Mouse (Mus musculus) CH12.LX (cell line): ENCODE results near the gene Yars. TPM values are rescaled to one million over a fixed set of nuclear protein-coding genes. Genes with fewer than 3 reads are reported as not detected.

Experiments
- DNase-seq: peaks from one replicate; pipeline ENCODE4 v3.0.0-alpha.2; 2013; ENCODE audit errors: extremely low read depth
- H3K27ac ChIP-seq: 2 replicates; pipeline ENCODE4 v1.5.1; 2012; ENCODE audit warnings: low read depth, mild to moderate bottlenecking, control low read depth, moderate library complexity; ENCODE audit not compliant: insufficient read depth
- H3K27me3 ChIP-seq: replicated peaks from 2 replicates; pipeline ENCODE3; 2012; ENCODE audit warnings: inconsistent platforms
- H3K36me3 ChIP-seq, 2 experiments: replicated peaks in 1 of 2; 2 replicates each; pipeline versions ENCODE3 to v1.6.1; 2012; ENCODE audit warnings: inconsistent platforms in 1 of 2, low read length in 1 of 2, mild to moderate bottlenecking in 1 of 2, mixed read lengths in 1 of 2, moderate library complexity in 1 of 2; ENCODE audit not compliant: control insufficient read depth in 1 of 2, insufficient read depth in 1 of 2
- H3K4me1 ChIP-seq, 2 experiments: 2 replicates each; pipeline ENCODE4 v1.6.1; 2012; ENCODE audit warnings: inconsistent platforms in 1 of 2, moderate library complexity in 1 of 2; ENCODE audit not compliant: insufficient read depth in 2 of 2, control insufficient read depth in 1 of 2
- H3K4me2 ChIP-seq: 2 replicates; pipeline ENCODE4 v1.6.1; 2012; ENCODE audit warnings: low read depth, mild to moderate bottlenecking, control low read depth; ENCODE audit not compliant: poor library complexity, insufficient read depth, severe bottlenecking
- H3K4me3 ChIP-seq, 3 experiments: fragments of 150-350 bp in 1 of 3; sonication (generic) in 1 of 3; replicated peaks in 1 of 3; 2 replicates each; pipeline versions ENCODE3 to v1.5.1; 2011 to 2012; ENCODE audit warnings: low read depth in 2 of 3, low read length in 2 of 3, mild to moderate bottlenecking in 2 of 3, moderate library complexity in 2 of 3, control low read depth in 1 of 3, improper control_type of control experiment in 1 of 3, inconsistent platforms in 1 of 3, mixed read lengths in 1 of 3; ENCODE audit not compliant: poor library complexity in 1 of 3
- H3K79me2 ChIP-seq: replicated peaks from 2 replicates; pipeline ENCODE4 v1.6.1; 2012; ENCODE audit warnings: mild to moderate bottlenecking, moderate library complexity; ENCODE audit not compliant: control insufficient read depth, poor library complexity, insufficient read depth, severe bottlenecking; ENCODE audit errors: extremely low read depth
- H3K9ac ChIP-seq: 2 replicates; pipeline ENCODE4 v1.6.1; 2012; ENCODE audit warnings: low read depth, mild to moderate bottlenecking, control low read depth, moderate library complexity; ENCODE audit not compliant: insufficient read depth
- H3K9me3 ChIP-seq: replicated peaks from 2 replicates; pipeline ENCODE3; 2012; ENCODE audit warnings: low read length, inconsistent platforms, mixed read lengths
- E2F4 ChIP-seq: IDR thresholded peaks from 2 replicates; pipeline ENCODE4 v1.6.1; 2011; ENCODE audit warnings: low read depth, low read length, improper control_type of control experiment; ENCODE audit not compliant: insufficient replicate concordance
- ELF1 ChIP-seq: IDR thresholded peaks from 2 replicates; pipeline ENCODE4 v1.6.1; 2014; ENCODE audit warnings: low read depth, mild to moderate bottlenecking, inconsistent platforms, low read length, improper control_type of control experiment
- EP300 ChIP-seq: IDR thresholded peaks from 2 replicates; pipeline ENCODE4 v1.6.1; 2011; ENCODE audit warnings: low read length, improper control_type of control experiment
- GABPA ChIP-seq: IDR thresholded peaks from 2 replicates; pipeline ENCODE4 v1.6.1; 2012; ENCODE audit warnings: low read depth, low read length, improper control_type of control experiment, inconsistent platforms; ENCODE audit not compliant: insufficient replicate concordance
- HCFC1 ChIP-seq: IDR thresholded peaks from 2 replicates; pipeline ENCODE4 v1.6.1; 2012; ENCODE audit warnings: low read depth, mild to moderate bottlenecking, inconsistent platforms, low read length, improper control_type of control experiment
- JUN ChIP-seq: IDR thresholded peaks from 2 replicates; pipeline ENCODE4 v1.6.1; 2011; ENCODE audit warnings: low read depth, mild to moderate bottlenecking, low read length, improper control_type of control experiment, moderate library complexity; ENCODE audit not compliant: insufficient read depth
- MEF2A ChIP-seq: IDR thresholded peaks from 2 replicates; pipeline ENCODE4 v1.6.1; 2014; ENCODE audit warnings: low read depth, mild to moderate bottlenecking, inconsistent platforms, low read length, improper control_type of control experiment, borderline replicate concordance
- NELFE ChIP-seq: IDR thresholded peaks from 2 replicates; pipeline ENCODE4 v1.6.1; 2011; ENCODE audit warnings: low read depth, low read length, improper control_type of control experiment
- NRF1 ChIP-seq: IDR thresholded peaks from 2 replicates; pipeline ENCODE4 v1.6.1; 2014; ENCODE audit warnings: low read depth, mild to moderate bottlenecking, inconsistent platforms, low read length, improper control_type of control experiment, moderate library complexity
- PAX5 ChIP-seq: IDR thresholded peaks from 2 replicates; pipeline ENCODE4 v1.6.1; 2012; ENCODE audit warnings: low read length, inconsistent platforms, mixed read lengths
- POLR2A ChIP-seq: IDR thresholded peaks from 2 replicates; pipeline ENCODE4 v1.6.1; 2011; ENCODE audit warnings: low read depth, mild to moderate bottlenecking, improper control_type of control experiment, low read length
- RAD21 ChIP-seq: IDR thresholded peaks from 2 replicates; pipeline ENCODE4 v1.6.1; 2011; ENCODE audit warnings: low read depth, mild to moderate bottlenecking, low read length, improper control_type of control experiment, moderate library complexity
- RCOR1 ChIP-seq: conservative IDR thresholded peaks from 2 replicates; pipeline ENCODE4 v1.6.1; 2012; ENCODE audit warnings: low read depth, mild to moderate bottlenecking, inconsistent platforms, low read length, improper control_type of control experiment
- SIN3A ChIP-seq: IDR thresholded peaks from 2 replicates; pipeline ENCODE4 v1.6.1; 2012; ENCODE audit warnings: low read length, improper control_type of control experiment, inconsistent platforms
- SMC3 ChIP-seq: IDR thresholded peaks from 2 replicates; pipeline ENCODE4 v1.6.1; 2011; ENCODE audit warnings: low read depth, low read length, improper control_type of control experiment
- TBP ChIP-seq: conservative IDR thresholded peaks from 2 replicates; pipeline ENCODE4 v1.6.1; 2011; ENCODE audit warnings: low read depth, low read length, improper control_type of control experiment
- UBTF ChIP-seq: IDR thresholded peaks from 2 replicates; pipeline ENCODE4 v1.6.1; 2012; ENCODE audit warnings: low read depth, mild to moderate bottlenecking, inconsistent platforms, low read length, improper control_type of control experiment, moderate library complexity
- USF1 ChIP-seq: IDR thresholded peaks from 2 replicates; pipeline ENCODE4 v1.6.1; 2014; ENCODE audit warnings: low read depth, mild to moderate bottlenecking, inconsistent platforms, low read length, improper control_type of control experiment
- USF2 ChIP-seq: conservative IDR thresholded peaks from 2 replicates; pipeline ENCODE4 v1.6.1; 2011; ENCODE audit warnings: low read depth, low read length, improper control_type of control experiment
- ZC3H11A ChIP-seq: IDR thresholded peaks from 2 replicates; pipeline ENCODE4 v1.6.1; 2012; ENCODE audit warnings: low read depth, mild to moderate bottlenecking, inconsistent platforms, low read length, improper control_type of control experiment
- ZKSCAN1 ChIP-seq: IDR thresholded peaks from 2 replicates; pipeline ENCODE4 v1.6.1; 2012; ENCODE audit warnings: low read depth, inconsistent platforms, low read length, improper control_type of control experiment, borderline replicate concordance
- ZNF384 ChIP-seq: IDR thresholded peaks from 2 replicates; pipeline ENCODE4 v1.6.1; 2012; ENCODE audit warnings: low read depth, low read length, improper control_type of control experiment, inconsistent platforms
- dilution Hi-C: fragments of 300-500 bp; cut with MboI; formaldehyde crosslinking; loops from 2 replicates; pipeline ENCODE4 v1.14.3; 2020; ENCODE audit warnings: low sequenced_read_pairs; ENCODE audit not compliant: extremely low pct_unique_long_range_greater_than_20kb, extremely low pct_ligation_motif_present
- in situ Hi-C: fragments of 300-500 bp; cut with MboI; formaldehyde crosslinking; loops from 3 replicates; pipeline ENCODE4 v1.14.3; 2019; ENCODE audit warnings: low sequenced_read_pairs, low pct_ligation_motif_present, low pct_unique_long_range_greater_than_20kb, mixed read lengths
- polyA plus RNA-seq: library from polyadenylated mRNA; unstranded; fragments of >175 nt; gene quantifications from 2 replicates; pipeline ENCODE4 v1.2.1, GENCODE M21; 2012; ENCODE audit warnings: low read depth; ENCODE audit not compliant: insufficient read length
- total RNA-seq, 2 experiments: library from RNA; depleted of rRNA; stranded (reverse); fragments of 300-350 nt in 1 of 2; fragments of >200 nt in 1 of 2; gene quantifications; 2 replicates each; pipeline ENCODE4 v1.2.3; 2012 to 2014

The Yars gene
- total and polyA plus RNA-seq, 3 experiments = 96.3 to 207 (median 180) TPM

DNA sequence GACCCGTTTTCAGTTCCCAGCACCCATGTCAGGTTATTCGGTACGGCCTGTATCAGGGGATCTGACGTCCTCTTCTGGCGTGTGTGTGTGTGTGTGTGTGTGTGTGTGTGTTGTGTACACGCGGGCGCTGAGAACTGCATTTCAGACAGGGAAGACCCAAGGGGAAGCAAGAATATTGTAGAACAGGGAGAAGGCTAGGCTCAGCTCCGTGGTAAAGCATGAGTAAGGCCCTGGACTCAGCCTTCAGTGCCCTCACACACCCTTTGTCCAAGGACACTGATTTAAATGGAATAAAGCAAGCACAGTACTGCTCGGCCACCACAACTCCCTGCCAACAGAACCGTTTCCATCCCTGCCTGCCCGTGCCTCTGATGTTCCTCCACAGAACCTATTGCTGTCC, 978 bp downstream of the Yars start:
- peak overlapping the region; percentile 93 for H3K9ac ChIP-seq
- H3K9me3 ChIP-seq = no peaks in the 10 kb centered on the region
- no peaks in the 10 kb centered on the region for H3K27me3 ChIP-seq
- peak overlapping the region; percentile 90 for H3K4me2 ChIP-seq
- in situ Hi-C loops = no loop called here
- TF ChIP-seq RAD21 (no peak), ZKSCAN1 (no peak), JUN (no peak), UBTF (0 out of 2 replicates have a peak, but pooled peaks have one; percentile 25), RCOR1 (no peak), NELFE (no peak)
- TF ChIP-seq, all 38 proteins: peak for 1
- Histone ChIP-seq H3K79me2 (peaks cover 81% of the 10 kb centered on the region), H3K4me1 (peaks cover 18 to 56% of the 10 kb centered on the region in 2 experiments), H3K27ac (peak overlapping the region; percentile 20; the same call in 1 of the 2 replicates), H3K36me3 (peaks cover 32 to 47% of the 10 kb centered on the region in 2 experiments), H3K4me3 (peak overlapping the region; percentile 75 to 86 (median 84))
- dilution Hi-C loops = no loop called here
- DNase-seq = peak; percentile 34

DNA sequence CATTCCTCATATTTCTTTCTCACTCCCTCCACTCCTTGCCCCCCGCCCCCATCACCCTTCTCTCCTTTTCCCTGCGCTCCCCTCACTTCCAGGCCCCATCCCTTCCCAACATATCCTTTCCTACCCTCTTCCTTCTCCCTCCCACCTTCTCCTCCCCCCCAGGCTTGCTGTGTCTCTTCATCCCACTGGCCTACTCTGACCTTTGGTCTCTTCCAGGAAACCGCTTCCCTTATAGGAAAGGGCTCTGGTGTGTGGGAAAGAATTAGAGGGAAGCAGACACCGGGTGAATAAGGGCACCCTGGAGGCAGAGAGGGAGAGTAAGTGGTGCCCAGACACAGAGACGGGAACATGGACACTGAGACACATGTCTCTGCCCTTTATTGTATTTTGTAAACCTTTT, 2.1 kb downstream of the Yars start:
- no peak overlapping the region for H3K27ac ChIP-seq
- H3K4me1 ChIP-seq = peaks cover 17 to 55% of the 10 kb centered on the region in 2 experiments
- H3K79me2 ChIP-seq = peaks cover 84% of the 10 kb centered on the region
- H3K4me2 ChIP-seq = peak overlapping the region; percentile 90
- H3K27me3 ChIP-seq = no peaks in the 10 kb centered on the region
- dilution Hi-C loops = no loop called here
- H3K4me3 ChIP-seq = peak overlapping the region in 2 of 3 experiments; percentile 75 to 86
- peak overlapping the region; percentile 93; the same call in 1 of the 2 replicates for H3K9ac ChIP-seq
- TF ChIP-seq ZNF384 = no peak
- no peak for TF ChIP-seq GABPA
- TF ChIP-seq SIN3A = no peak
- no peak for TF ChIP-seq HCFC1
- TF ChIP-seq MEF2A = no peak
- no peak for TF ChIP-seq USF2
- TF ChIP-seq PAX5 = no peak
- no peak for TF ChIP-seq E2F4
- TF ChIP-seq SMC3 = no peak
- no peak for TF ChIP-seq POLR2A
- TF ChIP-seq TBP = no peak
- TF ChIP-seq USF1 = no peak
- TF ChIP-seq EP300 = no peak
- TF ChIP-seq ZC3H11A = no peak
- TF ChIP-seq NRF1 = no peak
- TF ChIP-seq ZKSCAN1 = no peak
- no peak for TF ChIP-seq ELF1
- in situ Hi-C loops = no loop called here
- no peak for DNase-seq
- peaks cover 42 to 57% of the 10 kb centered on the region in 2 experiments for H3K36me3 ChIP-seq
- H3K9me3 ChIP-seq = no peaks in the 10 kb centered on the region
